Mouse (Mus musculus) small intestine, adult 2 months (tissue): Measurements from ENCODE around the gene Stk17b.

Experiments used
- CTCF ChIP-seq: fragments of 200-500 bp; IDR thresholded peaks from 2 replicates; pipeline ENCODE4 v1.5.1; 2012; ENCODE audit warnings: low read depth, mild to moderate bottlenecking, control low read depth, inconsistent platforms, low read length, moderate library complexity, mixed read lengths; ENCODE audit not compliant: insufficient replicate concordance, insufficient read length; ENCODE audit errors: extremely low read depth
- POLR2A ChIP-seq: fragments of 200-500 bp; IDR thresholded peaks from 2 replicates; pipeline ENCODE4 v1.6.1; 2012; ENCODE audit warnings: low read depth, mild to moderate bottlenecking, control low read depth, inconsistent platforms, low read length, moderate library complexity

DNA sequence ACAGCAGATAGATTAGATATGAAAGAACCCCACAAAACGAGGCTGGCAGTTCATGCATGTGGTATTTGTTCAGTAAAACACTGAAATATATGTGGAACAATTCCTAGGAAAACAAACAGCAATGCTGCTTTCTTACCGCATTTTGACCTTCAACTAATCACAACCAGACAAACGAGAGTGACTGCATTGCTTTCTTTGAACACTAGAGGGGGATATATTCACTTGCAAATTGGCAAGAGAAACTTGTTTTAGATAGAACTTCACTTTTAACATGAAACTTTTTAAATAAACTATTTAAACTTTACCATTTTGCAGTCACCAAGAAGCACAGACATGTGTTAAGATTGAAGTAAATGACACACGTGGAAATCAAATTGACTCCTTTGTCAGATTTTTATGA is 69.6 kb downstream of the Stk17b start:
- TF ChIP-seq CTCF (no peak), POLR2A (no peak)
